Mouse (Mus musculus): ENCODE measurements around the gene Dynlt1b. TPM values are rescaled to one million over a fixed set of nuclear protein-coding genes. Genes with fewer than 3 reads are reported as not detected.
"Not testable (repeated sequence)": the region's sequence is repeated elsewhere in the genome, so short reads cannot be mapped to it uniquely, and the experiment has no call there.

Gene Dynlt1b
- total RNA-seq (2021): 10 to 100 TPM; 54.7 to 63.0 TPM
- long read RNA-seq, experiment 1, transcript Dynlt1b-201 (5 exons, 771 nt): major isoform, 23 of 31 reads
- long read RNA-seq, experiment 1, partial matches to known transcripts: 7 of 31 reads
- long read RNA-seq, experiment 1, other reads (novel, unspliced or antisense): 1 of 31 reads
- long read RNA-seq, experiment 2, transcript Dynlt1b-201 (5 exons, 771 nt): major isoform, 14 of 30 reads
- long read RNA-seq, experiment 2, partial matches to known transcripts: 16 of 30 reads
- long read RNA-seq, experiment 2, other reads (novel, unspliced or antisense): 0 of 30 reads

DNA sequence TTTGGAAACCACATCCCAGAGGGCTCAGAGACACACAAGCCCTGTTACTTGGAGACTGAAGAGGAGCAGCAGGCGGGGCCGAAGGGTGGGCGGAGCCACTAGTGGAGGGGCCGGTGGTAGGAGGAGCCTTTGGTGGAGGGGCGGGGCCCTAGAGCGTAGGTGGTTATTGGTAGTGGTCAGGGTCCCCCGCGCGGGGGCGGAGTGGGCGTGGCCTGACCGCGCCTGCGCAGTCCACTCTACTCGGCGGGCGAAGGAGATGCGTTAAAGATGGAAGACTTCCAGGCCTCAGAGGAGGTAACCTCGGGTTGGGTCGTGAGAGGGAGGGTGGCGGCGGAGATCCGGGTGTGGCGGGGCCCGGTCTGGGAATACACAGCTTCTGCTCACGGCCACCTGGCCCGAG, at the start of gene Dynlt1b:
TSS of gene Dynlt1b (plus strand) at position 168 of the 400 bp plus-strand sequence.
- intact Hi-C loops (cut with DNase I): not testable (repeated sequence)
- peak; percentile 100 for DNase-seq

DNA sequence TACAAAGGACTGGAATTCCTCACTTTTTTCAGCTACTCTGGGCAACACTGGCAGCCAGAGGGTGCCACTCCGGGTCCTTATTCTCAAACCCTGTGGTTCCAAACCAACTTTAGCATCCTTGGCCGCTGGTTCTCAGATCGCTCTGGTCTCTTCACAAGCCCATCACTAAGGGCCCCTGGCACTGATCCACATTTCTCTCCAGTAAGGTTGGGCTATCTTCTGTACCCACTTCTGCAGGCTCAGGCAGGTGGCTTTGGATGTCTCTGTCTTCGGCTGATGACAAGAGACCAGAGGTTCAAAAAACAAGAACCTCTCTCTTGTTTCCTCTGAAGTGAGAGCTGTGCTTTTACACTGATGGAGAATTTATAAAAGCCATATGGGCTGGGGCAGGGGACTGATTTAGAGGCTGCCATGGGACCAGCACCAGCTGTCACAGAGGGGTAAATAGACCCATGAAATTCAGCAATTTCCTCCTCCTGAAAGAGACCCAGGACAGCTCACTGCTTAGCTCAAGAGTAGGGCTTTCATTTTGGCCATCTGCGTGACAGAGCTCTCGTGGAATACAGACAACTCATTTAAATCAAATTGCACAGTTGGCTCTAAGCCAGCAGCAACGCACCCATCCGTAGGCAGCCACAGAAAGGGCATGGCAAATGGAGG, 49.6 kb upstream of the Dynlt1b start:
- intact Hi-C loops (cut with DNase I): not testable (repeated sequence)

DNA sequence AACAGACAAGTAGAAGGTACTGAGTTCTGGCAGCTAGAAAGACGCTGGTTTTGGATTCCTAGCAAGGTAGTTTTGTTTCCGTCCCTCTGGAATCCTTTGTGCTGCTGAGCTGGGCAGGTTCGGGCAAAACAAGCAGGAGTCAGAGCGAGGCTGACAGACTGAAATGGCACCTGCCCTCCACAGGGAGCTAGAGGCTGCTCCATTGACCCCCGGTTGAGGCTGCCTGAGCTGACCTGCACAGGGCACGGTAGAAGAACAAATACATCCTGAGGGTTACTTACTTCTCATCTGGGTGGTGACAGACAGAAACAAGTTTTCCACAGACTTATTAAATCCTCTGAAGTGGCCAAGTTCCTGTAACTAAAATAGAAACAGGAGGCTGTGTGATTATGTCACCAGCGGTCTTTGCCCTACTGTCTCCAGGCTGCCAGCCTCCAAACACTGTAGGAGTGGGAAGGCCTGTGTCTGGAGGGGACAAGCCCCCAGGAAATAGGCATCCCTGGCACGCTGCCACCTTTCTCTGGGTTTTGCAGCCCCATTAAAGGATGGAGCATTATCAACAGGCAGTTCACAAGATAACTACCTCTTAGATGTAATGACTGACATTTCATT, 48.7 kb upstream of the Dynlt1b start:
- DNase-seq; intact Hi-C loops (cut with DNase I): not testable (repeated sequence)

More for the DNA sequence above, 49.6 kb upstream of the Dynlt1b start:
- DNase-seq: not testable (repeated sequence)

DNA sequence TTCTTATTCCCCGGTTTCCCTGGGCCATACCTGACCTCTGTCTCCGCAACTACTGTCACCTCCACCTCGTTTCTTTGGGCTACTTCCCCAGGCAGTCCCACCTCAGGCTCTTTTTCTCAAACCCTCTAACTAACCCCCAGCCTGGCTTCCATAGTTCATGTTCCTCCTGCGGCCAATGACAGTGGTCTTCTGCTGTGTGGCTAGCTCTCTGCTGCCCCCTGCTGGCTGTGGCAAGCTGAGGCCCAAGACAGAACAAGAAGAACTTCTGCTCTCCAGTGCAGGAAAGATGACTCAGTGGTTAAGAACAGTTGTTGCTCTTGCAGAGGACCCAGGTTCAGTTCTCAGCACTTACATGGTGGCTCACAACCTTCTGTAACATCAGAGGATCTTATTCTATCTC, 43.0 kb upstream of the Dynlt1b start:
- DNase-seq; intact Hi-C loops (cut with DNase I): not testable (repeated sequence)

DNA sequence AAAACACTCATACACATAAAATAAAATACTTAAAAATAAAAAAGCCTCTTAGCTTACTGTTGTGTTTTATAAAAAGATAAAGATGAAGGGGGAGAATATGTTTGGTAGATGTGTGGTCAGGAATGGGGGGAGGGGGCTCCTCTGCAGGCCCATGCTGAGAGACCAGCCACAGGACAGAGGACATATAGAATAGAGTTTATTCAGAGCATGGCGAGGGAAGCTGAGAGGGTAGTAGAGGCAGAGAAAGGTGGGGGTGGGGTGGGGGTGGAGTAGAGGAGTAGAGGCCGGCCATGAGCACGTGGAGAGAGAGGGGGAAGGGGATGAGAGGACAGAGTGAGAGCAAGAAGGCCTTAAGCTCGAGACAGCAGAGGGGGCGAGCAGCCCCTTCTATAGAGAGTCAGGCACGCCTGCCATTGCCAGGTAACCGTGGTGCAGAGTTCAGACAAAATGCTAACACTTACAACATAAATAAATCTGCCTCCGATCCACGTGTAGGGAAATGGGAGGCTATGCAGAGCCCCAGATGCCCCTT, 42.5 kb upstream of the Dynlt1b start:
- DNase-seq: not testable (repeated sequence)

DNA sequence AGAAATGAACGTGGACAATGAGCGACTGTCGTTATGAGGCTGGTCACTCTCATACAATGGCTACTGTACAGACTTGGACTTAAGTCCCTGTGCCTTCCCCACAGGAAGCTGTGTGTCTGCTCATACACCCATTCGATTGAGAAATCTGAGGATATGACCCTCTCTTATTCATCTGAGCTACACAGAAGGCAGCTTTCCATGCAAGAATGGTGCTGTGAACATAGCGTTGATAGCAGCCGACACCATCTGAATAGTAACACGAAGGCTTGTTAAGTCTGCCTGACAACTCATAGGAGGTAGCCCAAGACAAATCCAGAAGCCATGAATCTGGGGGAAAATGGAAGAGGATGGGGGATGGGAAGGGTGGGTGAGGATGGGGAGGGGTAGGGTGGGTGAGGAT, 40.4 kb upstream of the Dynlt1b start:
- intact Hi-C loops (cut with DNase I); DNase-seq: not testable (repeated sequence)

More for the DNA sequence above, 42.5 kb upstream of the Dynlt1b start:
- intact Hi-C loops (cut with DNase I): not testable (repeated sequence)

DNA sequence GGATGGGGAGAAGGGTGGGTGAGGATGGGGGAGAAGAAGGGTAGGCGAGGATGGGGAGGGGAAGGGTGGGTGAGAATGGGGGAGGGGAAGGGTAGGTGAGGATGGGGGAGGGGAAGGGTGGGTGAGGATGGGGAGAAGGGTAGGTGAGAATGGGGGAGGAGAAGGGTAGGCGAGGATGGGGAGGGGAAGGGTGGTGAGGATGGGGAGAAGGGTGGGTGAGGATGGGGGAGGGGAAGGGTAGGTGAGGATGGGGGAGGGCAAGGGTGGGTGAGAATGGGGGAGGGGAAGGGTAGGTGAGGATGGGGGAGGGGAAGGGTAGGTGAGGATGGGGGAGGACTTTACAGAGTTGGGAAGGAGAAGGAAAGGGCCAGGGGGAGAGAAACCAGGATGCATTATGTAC, 39.2 kb upstream of the Dynlt1b start:
- DNase-seq; intact Hi-C loops (cut with DNase I): not testable (repeated sequence)

DNA sequence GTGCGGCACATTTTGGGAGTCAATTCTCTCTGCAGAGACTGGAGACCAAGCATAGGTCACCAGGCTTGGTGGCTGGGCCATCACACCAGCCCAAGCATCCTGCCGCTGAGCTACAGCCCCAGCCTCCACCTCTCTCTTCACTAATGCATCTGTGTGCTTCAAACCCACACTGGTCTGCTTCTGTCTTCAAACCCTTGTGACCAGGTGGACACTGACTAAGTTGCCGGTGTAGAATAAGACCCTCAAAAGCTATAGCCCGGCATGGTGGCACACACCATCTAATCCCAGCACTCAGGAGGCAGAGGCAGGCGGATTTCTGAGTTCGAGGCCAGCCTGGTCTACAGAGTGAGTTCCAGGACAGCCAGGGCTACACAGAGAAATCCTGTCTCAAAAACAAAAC, 38.2 kb upstream of the Dynlt1b start:
- DNase-seq; intact Hi-C loops (cut with DNase I): not testable (repeated sequence)

DNA sequence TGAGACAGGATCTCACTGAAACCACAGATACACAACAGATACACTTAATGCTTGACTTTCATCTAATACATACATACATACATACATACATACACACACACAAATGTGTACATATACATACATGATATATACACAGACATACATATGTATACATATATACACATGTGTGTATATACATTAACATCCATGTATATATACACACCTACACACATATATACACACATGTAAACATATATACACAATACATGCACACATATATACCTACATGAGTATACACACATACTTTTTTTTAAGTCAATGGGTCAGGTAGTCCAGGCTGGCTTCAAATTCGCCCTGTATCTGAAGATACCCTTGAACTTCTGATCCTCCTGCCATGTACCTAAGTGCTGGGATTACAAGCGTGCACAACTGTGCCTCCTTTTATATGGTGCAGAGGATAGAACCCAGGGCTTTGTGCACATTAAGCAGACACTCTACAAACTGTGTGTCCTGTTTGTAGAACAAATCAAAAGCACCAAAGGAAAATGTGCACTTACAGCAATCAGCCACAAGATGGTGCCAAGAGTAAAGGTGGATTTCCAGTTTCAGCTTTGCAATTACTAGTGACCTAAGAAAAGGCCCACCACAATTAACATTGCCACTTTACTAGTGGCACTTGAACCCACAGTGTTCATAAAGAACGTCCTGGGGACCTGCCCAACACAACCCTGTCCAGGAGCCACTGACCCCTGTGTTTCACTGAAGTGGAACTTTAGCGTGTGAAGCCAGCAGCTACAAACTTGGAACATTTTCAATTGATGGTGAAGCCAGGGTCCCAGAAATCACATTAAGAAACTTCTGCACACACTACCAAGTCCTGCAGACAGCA, 37.2 kb upstream of the Dynlt1b start:
- DNase-seq; intact Hi-C loops (cut with DNase I): not testable (repeated sequence)

DNA sequence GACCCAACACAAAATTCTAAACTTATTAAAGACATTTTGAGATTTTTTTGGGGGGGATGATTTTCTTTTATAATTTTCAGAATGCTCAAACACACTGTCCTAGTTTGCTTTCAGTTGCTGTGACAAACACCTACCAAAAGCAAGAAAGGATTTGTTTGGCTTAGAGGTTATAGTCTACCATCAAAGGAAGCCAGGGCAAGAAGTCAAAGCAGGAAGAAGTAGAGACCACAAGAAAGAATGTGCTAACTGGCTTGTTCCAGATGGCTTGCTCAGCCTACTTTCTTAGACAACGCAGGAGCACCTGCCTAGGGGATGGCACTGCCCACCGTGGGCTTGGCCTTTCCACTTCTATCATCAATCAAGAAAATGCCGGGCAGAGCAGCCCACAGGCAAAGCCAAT, 31.8 kb upstream of the Dynlt1b start:
- intact Hi-C loops (cut with DNase I); DNase-seq: not testable (repeated sequence)

DNA sequence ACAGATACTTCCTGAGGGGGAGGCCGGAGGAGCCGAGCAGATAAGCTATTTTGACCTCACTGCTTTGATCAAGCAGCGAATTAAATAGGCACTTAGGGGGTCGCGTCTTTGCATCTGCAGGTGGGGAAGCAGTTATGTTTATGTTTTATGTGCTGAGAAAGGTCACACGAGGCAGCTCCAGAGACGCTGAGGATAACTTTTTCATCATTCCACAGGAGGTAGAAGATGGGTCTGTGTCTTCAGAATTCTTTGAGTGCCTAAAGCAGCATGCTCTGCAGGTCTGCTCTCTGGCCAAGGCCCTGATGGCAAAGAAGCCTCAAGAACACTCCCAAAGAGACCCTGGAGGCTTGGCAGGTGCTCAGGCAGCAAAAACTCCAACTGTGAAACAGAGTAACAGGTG, 31.1 kb upstream of the Dynlt1b start:
- intact Hi-C loops (cut with DNase I): not testable (repeated sequence)
- peak in 1 of 2 experiments; percentile 14 for DNase-seq

DNA sequence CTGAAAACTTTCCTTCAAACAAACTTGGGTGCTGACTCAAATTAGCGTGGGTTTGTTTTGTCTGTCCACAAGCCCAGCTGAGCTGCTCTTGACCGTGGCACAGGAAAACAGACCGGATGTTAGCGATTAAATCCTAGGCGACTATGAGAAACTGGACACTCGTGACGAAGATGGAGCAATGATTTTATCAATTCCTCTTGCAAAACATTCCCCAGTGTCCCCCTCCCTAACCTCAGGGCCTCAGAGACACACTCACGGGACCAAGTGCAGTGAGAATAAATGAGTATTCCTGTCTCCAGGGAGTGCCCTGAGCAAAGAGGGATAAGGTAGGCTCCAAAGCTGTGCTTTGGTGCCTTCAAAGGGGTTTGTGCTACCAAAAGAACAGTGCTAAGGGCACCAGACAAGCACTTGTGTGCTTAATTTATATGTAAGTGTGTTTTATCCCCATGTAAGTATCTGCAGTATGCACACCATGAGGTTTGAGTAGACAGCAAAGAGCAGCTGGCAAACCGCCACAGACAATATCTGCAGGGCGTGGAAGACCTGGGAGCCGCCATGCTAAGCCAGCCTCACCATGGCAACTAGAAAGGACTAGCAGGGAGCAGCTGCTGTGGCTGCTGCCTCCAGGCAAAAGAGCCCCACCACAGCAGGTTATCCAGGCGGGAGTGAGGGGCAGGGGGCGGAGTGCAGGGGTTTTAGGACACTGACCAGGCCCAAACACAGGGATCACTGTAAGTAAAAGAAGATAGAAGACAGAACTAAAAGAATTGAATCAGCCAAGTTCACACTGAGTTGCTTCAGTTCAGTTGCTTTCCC, 30.4 kb upstream of the Dynlt1b start:
- intact Hi-C loops (cut with DNase I): not testable (repeated sequence)
- peak in 1 of 2 experiments; percentile 14 for DNase-seq

DNA sequence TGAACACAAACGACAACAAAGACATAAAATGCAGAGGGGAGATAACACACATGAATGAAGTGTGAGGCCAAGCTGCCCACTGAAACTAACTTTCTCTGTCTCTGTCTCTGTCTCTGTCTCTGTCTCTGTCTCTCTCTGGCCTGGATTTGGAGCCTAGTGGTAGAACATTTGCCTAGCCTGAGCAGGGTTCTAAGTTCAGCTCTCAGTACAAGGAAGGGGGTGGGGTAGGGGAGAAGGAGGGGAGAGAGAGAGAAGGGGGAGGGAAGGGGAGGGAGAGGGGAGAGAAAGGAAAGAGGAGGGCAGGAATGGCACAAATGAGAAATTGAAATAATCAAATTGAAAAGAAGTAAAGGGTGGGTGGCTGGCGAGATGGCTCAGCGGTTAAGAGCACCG, 29.8 kb upstream of the Dynlt1b start:
- intact Hi-C loops (cut with DNase I); DNase-seq: not testable (repeated sequence)

DNA sequence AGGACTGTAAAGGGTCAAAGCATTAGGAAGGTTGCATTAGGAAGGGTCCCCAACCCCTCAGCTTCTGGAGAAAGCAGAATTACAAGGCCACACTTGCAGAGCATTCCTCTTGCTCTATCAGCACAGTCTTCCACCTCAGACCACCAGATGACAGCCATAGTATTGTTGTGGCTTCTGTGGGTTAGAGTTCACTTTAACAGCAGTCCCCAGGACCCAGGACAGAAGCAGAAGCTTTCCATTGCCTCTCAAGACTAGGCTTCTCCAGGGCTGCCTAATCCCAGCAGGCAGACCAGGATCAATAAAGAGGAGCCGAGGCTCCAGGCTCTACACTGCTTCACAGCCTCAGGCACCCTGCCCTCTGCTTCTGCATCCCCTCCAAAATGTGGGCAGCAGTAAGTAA, 25.4 kb upstream of the Dynlt1b start:
- intact Hi-C loops (cut with DNase I); DNase-seq: not testable (repeated sequence)

DNA sequence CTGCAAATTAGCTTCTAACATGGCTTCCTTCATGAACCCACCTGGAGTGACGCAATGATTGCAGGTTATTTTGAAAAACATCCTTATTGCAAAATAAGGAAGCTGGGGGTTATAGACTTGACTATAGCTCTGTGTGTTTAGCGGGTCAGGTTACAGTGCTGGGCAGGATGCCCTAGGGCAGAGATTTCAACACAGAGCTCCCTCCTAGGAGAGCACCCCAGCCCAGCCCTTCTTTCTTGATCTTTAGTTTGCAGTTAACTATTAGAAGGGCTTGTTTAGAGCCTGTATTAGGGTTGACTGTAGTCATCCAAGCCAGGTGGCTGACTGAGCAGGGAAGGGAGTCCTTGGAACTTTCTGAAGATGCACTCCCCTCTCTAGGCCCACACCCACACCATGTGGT, 22.9 kb upstream of the Dynlt1b start:
- intact Hi-C loops (cut with DNase I): not testable (repeated sequence)
- peak in 1 of 2 experiments; percentile 19 for DNase-seq

DNA sequence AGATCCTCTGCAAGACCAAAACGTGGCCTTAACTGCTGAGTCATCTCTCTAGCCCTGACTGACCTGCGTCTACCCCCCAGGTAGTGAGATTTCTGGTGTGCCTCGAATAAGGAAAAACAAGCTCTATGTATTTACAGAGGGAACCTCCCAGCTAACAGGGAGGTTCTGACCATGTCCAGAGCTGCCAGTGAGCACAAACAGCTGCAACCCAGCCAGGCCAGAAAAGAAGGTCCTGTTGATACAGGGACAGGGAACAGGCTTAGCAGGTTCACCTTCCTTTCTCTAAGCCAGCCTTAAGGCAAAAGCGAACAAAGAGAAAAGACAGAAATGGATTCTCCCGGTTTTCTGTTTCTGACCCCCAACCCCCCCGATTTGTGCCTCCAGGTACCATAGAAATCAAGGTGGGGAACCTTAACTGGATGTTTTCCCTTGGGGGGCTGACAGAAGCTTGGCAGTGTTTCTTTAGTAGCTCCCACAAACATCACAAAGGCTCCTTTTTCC, 19.1 kb upstream of the Dynlt1b start:
- DNase-seq; intact Hi-C loops (cut with DNase I): not testable (repeated sequence)

DNA sequence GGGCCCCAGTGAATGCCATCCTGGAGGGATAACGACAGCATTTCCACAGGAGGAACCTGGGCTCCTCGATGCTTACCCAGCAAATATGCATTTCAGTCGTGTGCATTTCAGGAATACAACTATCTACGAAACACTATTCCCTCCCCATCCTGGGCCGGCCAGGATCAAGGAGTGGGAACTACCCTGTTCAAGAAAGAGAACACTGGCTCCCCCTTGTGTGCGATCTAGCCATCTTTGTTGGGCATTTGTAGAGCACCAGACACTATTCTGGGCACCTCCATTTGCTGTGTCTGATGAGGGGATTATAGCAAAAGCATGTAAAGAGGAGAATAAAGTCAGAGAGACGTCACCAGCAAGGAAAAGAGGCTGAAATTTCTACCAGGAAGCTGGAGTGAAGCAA, 12.8 kb upstream of the Dynlt1b start:
- intact Hi-C loops (cut with DNase I); DNase-seq: not testable (repeated sequence)

DNA sequence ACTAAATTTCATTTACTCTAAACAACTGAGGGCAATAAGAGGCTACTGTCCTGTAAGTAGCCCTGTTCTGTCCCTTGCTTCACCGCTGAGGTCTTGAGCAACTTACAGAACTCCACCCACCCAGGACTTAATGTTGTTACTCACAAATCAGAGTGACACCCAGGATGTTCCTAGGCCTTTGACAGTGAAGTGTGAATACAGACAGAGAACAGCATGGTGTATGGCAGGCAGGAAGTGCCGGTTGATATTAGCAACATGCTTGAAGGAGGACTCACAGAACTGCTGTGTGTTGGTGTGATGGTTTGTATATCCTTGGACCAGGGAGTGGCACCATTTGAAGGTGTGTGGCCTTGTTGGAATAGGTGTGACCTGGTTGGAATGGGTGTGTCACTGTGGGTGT, 9.4 kb upstream of the Dynlt1b start:
- intact Hi-C loops (cut with DNase I); DNase-seq: not testable (repeated sequence)
